Mouse (Mus musculus): Measurements from ENCODE around the gene 4930556J24Rik. TPM values are rescaled to one million over a fixed set of nuclear protein-coding genes. Genes with fewer than 3 reads are reported as not detected.

Gene 4930556J24Rik
- polyA plus RNA-seq, 1 experiment: 0.07 TPM

- peaks cover 86% of the 10 kb centered on the region for H3K79me2 ChIP-seq (ENCODE audit: control insufficient read depth, insufficient read depth)
- H3K27me3 ChIP-seq (ENCODE audit: control insufficient read depth, insufficient read depth, insufficient read length): no peaks in the 10 kb centered on the region
- peaks cover 49% of the 10 kb centered on the region for H3K79me3 ChIP-seq (ENCODE audit: low read depth)
- H3K36me3 ChIP-seq (ENCODE audit: control insufficient read depth, insufficient read depth): peaks cover 70% of the 10 kb centered on the region
- H3ac ChIP-seq (ENCODE audit: control insufficient read depth, insufficient read length, low read depth): no peak overlapping the region
- TF ChIP-seq MAX (IDR thresholded peaks at IDR 0.05) (no peak), MYOD1 (IDR thresholded peaks at IDR 0.05; ENCODE audit: control insufficient read depth, insufficient read length, low read depth) (no peak), FOSL1 (IDR thresholded peaks at IDR 0.05; ENCODE audit: insufficient read depth, low read length, poor library complexity, severe bottlenecking) (no peak), USF1 (IDR thresholded peaks at IDR 0.05; ENCODE audit: low read depth) (no peak), MYOG (IDR thresholded peaks at IDR 0.05; ENCODE audit: control insufficient read depth, extremely low read depth, insufficient read length) (no peak), CTCF (IDR thresholded peaks at IDR 0.05; ENCODE audit: control insufficient read depth, insufficient read depth, insufficient read length) (no peak), CEBPB (IDR thresholded peaks at IDR 0.05; ENCODE audit: low read depth) (no peak)
- H3K4me3 ChIP-seq (ENCODE audit: insufficient read depth, poor library complexity, severe bottlenecking): no peak overlapping the region
Observed at GRCm38 (mm10) chr11:3904673-3905072, 71.9 kb downstream of the 4930556J24Rik start.

- peaks cover 86% of the 10 kb centered on the region for H3K79me2 ChIP-seq (ENCODE audit: control insufficient read depth, insufficient read depth)
- H3K27me3 ChIP-seq (ENCODE audit: control insufficient read depth, insufficient read depth, insufficient read length): no peaks in the 10 kb centered on the region
- H3K36me3 ChIP-seq (ENCODE audit: control insufficient read depth, insufficient read depth): peaks cover 76% of the 10 kb centered on the region
- TF ChIP-seq MYOG (IDR thresholded peaks at IDR 0.05; ENCODE audit: control insufficient read depth, extremely low read depth, insufficient read length) (no peak), USF1 (IDR thresholded peaks at IDR 0.05; ENCODE audit: low read depth) (no peak), MYOD1 (IDR thresholded peaks at IDR 0.05; ENCODE audit: control insufficient read depth, insufficient read length, low read depth) (no peak), CTCF (IDR thresholded peaks at IDR 0.05; ENCODE audit: control insufficient read depth, insufficient read depth, insufficient read length) (no peak)
- H3K4me3 ChIP-seq (ENCODE audit: insufficient read depth, poor library complexity, severe bottlenecking): no peak overlapping the region
- H3ac ChIP-seq (ENCODE audit: control insufficient read depth, insufficient read length, low read depth): no peak overlapping the region
- H3K79me3 ChIP-seq (ENCODE audit: low read depth): peaks cover 42% of the 10 kb centered on the region
Observed at GRCm38 (mm10) chr11:3903046-3903445, 73.5 kb downstream of the 4930556J24Rik start.

- Histone ChIP-seq H3K36me3 (ENCODE audit: control insufficient read depth, insufficient read depth) (peaks cover 76% of the 10 kb centered on the region), H3K27me3 (ENCODE audit: control insufficient read depth, insufficient read depth, insufficient read length) (no peaks in the 10 kb centered on the region), H3K79me2 (ENCODE audit: control insufficient read depth, insufficient read depth) (peaks cover 86% of the 10 kb centered on the region), H3K4me3 (ENCODE audit: insufficient read depth, poor library complexity, severe bottlenecking) (no peak overlapping the region), H3ac (ENCODE audit: control insufficient read depth, insufficient read length, low read depth) (no peak overlapping the region), H3K79me3 (ENCODE audit: low read depth) (peaks cover 41% of the 10 kb centered on the region)
- TF ChIP-seq MAX (IDR thresholded peaks at IDR 0.05): no peak
- no peak for TF ChIP-seq USF1 (IDR thresholded peaks at IDR 0.05; ENCODE audit: low read depth)
- no peak for TF ChIP-seq CTCF (IDR thresholded peaks at IDR 0.05; ENCODE audit: control insufficient read depth, insufficient read depth, insufficient read length)
- no peak for TF ChIP-seq MYOD1 (IDR thresholded peaks at IDR 0.05; ENCODE audit: control insufficient read depth, insufficient read length, low read depth)
- no peak for TF ChIP-seq CEBPB (IDR thresholded peaks at IDR 0.05; ENCODE audit: low read depth)
- no peak for TF ChIP-seq FOSL1 (IDR thresholded peaks at IDR 0.05; ENCODE audit: insufficient read depth, low read length, poor library complexity, severe bottlenecking)
- no peak for TF ChIP-seq MYOG (IDR thresholded peaks at IDR 0.05; ENCODE audit: control insufficient read depth, extremely low read depth, insufficient read length)
Observed at GRCm38 (mm10) chr11:3902516-3902915, 74.1 kb downstream of the 4930556J24Rik start.

- peaks cover 39% of the 10 kb centered on the region for H3K79me3 ChIP-seq (ENCODE audit: low read depth)
- no peak overlapping the region for H3K4me3 ChIP-seq (ENCODE audit: insufficient read depth, poor library complexity, severe bottlenecking)
- TF ChIP-seq MYOD1 (IDR thresholded peaks at IDR 0.05; ENCODE audit: control insufficient read depth, insufficient read length, low read depth) (no peak), CTCF (IDR thresholded peaks at IDR 0.05; ENCODE audit: control insufficient read depth, insufficient read depth, insufficient read length) (no peak), MYOG (IDR thresholded peaks at IDR 0.05; ENCODE audit: control insufficient read depth, extremely low read depth, insufficient read length) (no peak), MAX (IDR thresholded peaks at IDR 0.05) (no peak), USF1 (IDR thresholded peaks at IDR 0.05; ENCODE audit: low read depth) (no peak), CEBPB (IDR thresholded peaks at IDR 0.05; ENCODE audit: low read depth) (no peak), FOSL1 (IDR thresholded peaks at IDR 0.05; ENCODE audit: insufficient read depth, low read length, poor library complexity, severe bottlenecking) (no peak)
- H3ac ChIP-seq (ENCODE audit: control insufficient read depth, insufficient read length, low read depth): no peak overlapping the region
- H3K36me3 ChIP-seq (ENCODE audit: control insufficient read depth, insufficient read depth): peaks cover 70% of the 10 kb centered on the region
- peaks cover 91% of the 10 kb centered on the region for H3K79me2 ChIP-seq (ENCODE audit: control insufficient read depth, insufficient read depth)
- no peaks in the 10 kb centered on the region for H3K27me3 ChIP-seq (ENCODE audit: control insufficient read depth, insufficient read depth, insufficient read length)
Observed at GRCm38 (mm10) chr11:3900296-3900695, 76.3 kb downstream of the 4930556J24Rik start.

- no peak overlapping the region for H3ac ChIP-seq (ENCODE audit: control insufficient read depth, insufficient read length, low read depth)
- no peaks in the 10 kb centered on the region for H3K27me3 ChIP-seq (ENCODE audit: control insufficient read depth, insufficient read depth, insufficient read length)
- H3K79me3 ChIP-seq (ENCODE audit: low read depth): peaks cover 28% of the 10 kb centered on the region
- H3K36me3 ChIP-seq (ENCODE audit: control insufficient read depth, insufficient read depth): peaks cover 41% of the 10 kb centered on the region
- peaks cover 54% of the 10 kb centered on the region for H3K79me2 ChIP-seq (ENCODE audit: control insufficient read depth, insufficient read depth)
- H3K4me3 ChIP-seq (ENCODE audit: insufficient read depth, poor library complexity, severe bottlenecking): no peak overlapping the region
- TF ChIP-seq MYOD1 (IDR thresholded peaks at IDR 0.05; ENCODE audit: control insufficient read depth, insufficient read length, low read depth) (no peak), CTCF (IDR thresholded peaks at IDR 0.05; ENCODE audit: control insufficient read depth, insufficient read depth, insufficient read length) (no peak), CEBPB (IDR thresholded peaks at IDR 0.05; ENCODE audit: low read depth) (no peak), MAX (IDR thresholded peaks at IDR 0.05) (no peak), USF1 (IDR thresholded peaks at IDR 0.05; ENCODE audit: low read depth) (no peak), FOSL1 (IDR thresholded peaks at IDR 0.05; ENCODE audit: insufficient read depth, low read length, poor library complexity, severe bottlenecking) (no peak)
Observed at GRCm38 (mm10) chr11:3895933-3896332, 80.6 kb downstream of the 4930556J24Rik start.

- TF ChIP-seq MYOD1 (IDR thresholded peaks at IDR 0.05; ENCODE audit: control insufficient read depth, insufficient read length, low read depth) (no peak), CTCF (IDR thresholded peaks at IDR 0.05; ENCODE audit: control insufficient read depth, insufficient read depth, insufficient read length) (no peak), USF1 (IDR thresholded peaks at IDR 0.05; ENCODE audit: low read depth) (no peak), FOSL1 (IDR thresholded peaks at IDR 0.05; ENCODE audit: insufficient read depth, low read length, poor library complexity, severe bottlenecking) (no peak), MYOG (IDR thresholded peaks at IDR 0.05; ENCODE audit: control insufficient read depth, extremely low read depth, insufficient read length) (no peak), MAX (IDR thresholded peaks at IDR 0.05) (no peak), CEBPB (IDR thresholded peaks at IDR 0.05; ENCODE audit: low read depth) (no peak)
- peaks cover 49% of the 10 kb centered on the region for H3K79me2 ChIP-seq (ENCODE audit: control insufficient read depth, insufficient read depth)
Observed at GRCm38 (mm10) chr11:3895458-3895857, 81.1 kb downstream of the 4930556J24Rik start.

More at GRCm38 (mm10) chr11:3895458-3895857, 81.1 kb downstream of the 4930556J24Rik start:
- Histone ChIP-seq H3K27me3 (ENCODE audit: control insufficient read depth, insufficient read depth, insufficient read length) (no peaks in the 10 kb centered on the region), H3ac (ENCODE audit: control insufficient read depth, insufficient read length, low read depth) (peak overlapping the region; percentile 46), H3K4me3 (ENCODE audit: insufficient read depth, poor library complexity, severe bottlenecking) (peak overlapping the region; percentile 62), H3K79me3 (ENCODE audit: low read depth) (peaks cover 28% of the 10 kb centered on the region), H3K36me3 (ENCODE audit: control insufficient read depth, insufficient read depth) (peaks cover 38% of the 10 kb centered on the region)

Data from C2C12 (cell line).